Mouse (Mus musculus): ENCODE results near the gene Olfr1275. TPM values are rescaled to one million over a fixed set of nuclear protein-coding genes. Genes with fewer than 3 reads are reported as not detected.

The Olfr1275 gene
- polyA plus RNA-seq (2012; fragmentation: generic; extraction: Trizol), result not detected

GRCm38 (mm10) chr2:111235186-111235585, at the start of gene Olfr1275:
TSS of gene Olfr1275 (minus strand) at chr2:111235286.

GRCm38 (mm10) chr2:111274006-111274405, 38.9 kb upstream of the Olfr1275 start, which contains the start of gene Olfr1277:
TSS of gene Olfr1277 (minus strand) at chr2:111274106.

GRCm38 (mm10) chr2:111254216-111254615, 19.1 kb upstream of the Olfr1275 start, which contains the start of gene Olfr1276:
TSS of gene Olfr1276 (plus strand) at chr2:111254516.

DNA sequence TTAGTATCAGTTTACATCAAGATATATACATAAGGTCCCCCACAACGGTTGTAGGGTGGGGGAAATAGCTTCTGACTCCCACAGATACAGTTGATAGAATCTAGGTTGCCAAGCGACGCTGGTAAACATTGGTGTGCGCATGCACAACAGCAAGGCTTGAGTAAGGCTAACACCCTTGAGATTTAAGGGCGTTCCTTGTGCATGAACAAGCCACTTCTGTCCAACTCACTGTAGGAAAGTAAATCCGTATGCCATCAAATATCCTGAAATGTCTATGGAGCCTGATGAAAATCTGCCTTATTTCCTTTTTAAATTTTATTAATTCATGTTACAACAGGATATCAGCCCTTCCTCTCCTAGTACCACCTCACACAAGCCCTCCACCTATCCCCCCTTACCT, 5.6 kb downstream of the Olfr1275 start, which contains the start of gene 4930430A15Rik:
TSS of gene 4930430A15Rik (minus strand) at position 101 of the 400 bp plus-strand sequence.

Other genes starting within 250 kb of the Olfr1275 start
- gene Gm13941, start 129.3 kb downstream of the Olfr1275 start, polyA plus RNA-seq (2012; fragmentation: generic; extraction: Trizol), result not detected
- not detected for gene Gm15130, start 82.3 kb downstream of the Olfr1275 start, polyA plus RNA-seq (2012; fragmentation: generic; extraction: Trizol)
- not detected for gene 4930430A15Rik, start 5.7 kb downstream of the Olfr1275 start, polyA plus RNA-seq (2012; fragmentation: generic; extraction: Trizol)
- not detected for gene Olfr1276, start 19.2 kb upstream of the Olfr1275 start, polyA plus RNA-seq (2012; fragmentation: generic; extraction: Trizol)
- not detected for gene Olfr1277, start 38.8 kb upstream of the Olfr1275 start, polyA plus RNA-seq (2012; fragmentation: generic; extraction: Trizol)
- not detected for gene Olfr1278, start 54.9 kb upstream of the Olfr1275 start, polyA plus RNA-seq (2012; fragmentation: generic; extraction: Trizol)
- not detected for gene Olfr1279, start 65.3 kb upstream of the Olfr1275 start, polyA plus RNA-seq (2012; fragmentation: generic; extraction: Trizol)
- not detected for gene Olfr1280, start 78.7 kb upstream of the Olfr1275 start, polyA plus RNA-seq (2012; fragmentation: generic; extraction: Trizol)
- not detected for gene Olfr1281, start 91.2 kb upstream of the Olfr1275 start, polyA plus RNA-seq (2012; fragmentation: generic; extraction: Trizol)
- not detected for gene Olfr1282, start 100.8 kb upstream of the Olfr1275 start, polyA plus RNA-seq (2012; fragmentation: generic; extraction: Trizol)
- not detected for gene Olfr1283, start 131.5 kb upstream of the Olfr1275 start, polyA plus RNA-seq (2012; fragmentation: generic; extraction: Trizol)
- gene Olfr1284, start 140.2 kb upstream of the Olfr1275 start, polyA plus RNA-seq (2012; fragmentation: generic; extraction: Trizol), result not detected
- gene Olfr1286, start 187.8 kb upstream of the Olfr1275 start, polyA plus RNA-seq (2012; fragmentation: generic; extraction: Trizol), result not detected
- not detected for gene Olfr1287, start 213.9 kb upstream of the Olfr1275 start, polyA plus RNA-seq (2012; fragmentation: generic; extraction: Trizol)
- not detected for gene Olfr1288, start 238.8 kb upstream of the Olfr1275 start, polyA plus RNA-seq (2012; fragmentation: generic; extraction: Trizol)
- gene Olfr1289, start 245.5 kb upstream of the Olfr1275 start, polyA plus RNA-seq (2012; fragmentation: generic; extraction: Trizol), result not detected

Measured in C3H10T1/2 (cell line).